Mouse (Mus musculus) embryo, embryonic 11.5 days (tissue): ENCODE results near the gene Adsl.

Experiments
- DNase-seq: peaks from one replicate; pipeline ENCODE4 v3.0.0-alpha.2; 2012; ENCODE audit warnings: low read depth, low spot score

Adsl gene

DNA sequence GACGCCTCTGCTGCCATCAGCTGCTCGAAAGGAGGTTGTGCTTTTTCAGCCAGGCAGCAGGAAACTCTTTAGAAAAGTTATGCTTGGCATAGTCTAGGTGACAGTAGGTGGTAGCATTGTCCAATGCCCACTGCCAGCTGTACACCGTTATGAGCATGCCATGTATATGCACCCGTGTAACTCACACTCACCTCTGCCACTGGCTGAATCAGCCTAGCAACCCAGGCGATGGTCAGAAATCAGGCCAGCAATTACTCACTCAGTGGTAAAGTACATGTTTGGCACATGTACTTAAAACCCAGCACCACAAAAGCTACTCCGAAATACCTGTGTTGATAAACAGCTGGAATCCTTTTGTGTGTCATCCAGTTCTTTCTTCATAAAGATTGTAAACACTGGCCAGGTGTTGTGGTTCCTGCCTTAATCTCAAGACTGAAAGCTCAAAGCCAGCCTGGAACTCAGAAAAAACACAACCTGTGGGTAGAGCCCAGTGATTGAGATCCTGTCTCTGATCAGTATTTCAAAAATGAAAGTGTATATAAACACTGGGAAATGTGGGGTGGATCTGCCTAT, 6.7 kb upstream of the Adsl start:
- DNase-seq = no peak

DNA sequence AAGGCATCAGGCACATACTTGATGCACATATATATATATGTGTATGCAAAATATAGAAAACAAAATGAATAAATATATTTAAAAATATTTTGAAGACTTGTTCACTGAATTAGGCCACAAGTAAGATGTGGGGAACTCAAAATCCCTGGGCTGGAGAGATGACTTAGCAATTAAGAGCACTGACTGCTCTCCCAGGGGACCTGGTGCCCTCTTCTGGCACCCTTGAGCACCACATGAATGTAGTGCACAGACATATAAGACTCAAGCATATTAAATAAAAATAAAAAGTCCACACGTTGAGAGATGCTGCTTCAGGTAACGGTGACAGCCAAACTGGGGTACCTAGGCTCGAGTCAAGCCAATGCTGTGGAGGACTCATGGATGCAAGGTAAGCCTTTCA, 2.4 kb upstream of the Adsl start:
- DNase-seq = no peak

DNA sequence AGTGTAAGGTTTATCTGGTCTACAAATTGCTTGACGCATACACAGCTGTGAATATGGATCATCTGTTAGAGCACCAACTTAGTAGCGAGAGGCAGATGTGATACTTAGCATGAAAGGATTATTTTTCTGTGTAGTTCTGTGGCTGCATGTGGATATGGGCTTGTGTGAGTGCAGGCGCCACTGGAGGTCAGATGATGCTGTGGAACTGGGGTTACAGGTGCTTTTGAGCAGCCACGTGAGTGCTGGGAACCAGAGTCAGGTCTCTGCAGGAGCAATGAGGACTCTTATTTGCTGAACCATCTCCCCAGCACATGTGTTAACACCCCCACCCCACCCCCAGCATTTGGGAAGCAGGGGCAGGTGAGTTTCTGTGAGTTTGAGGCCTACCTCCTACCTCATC, 1.1 kb downstream of the Adsl start:
- no peak for DNase-seq

DNA sequence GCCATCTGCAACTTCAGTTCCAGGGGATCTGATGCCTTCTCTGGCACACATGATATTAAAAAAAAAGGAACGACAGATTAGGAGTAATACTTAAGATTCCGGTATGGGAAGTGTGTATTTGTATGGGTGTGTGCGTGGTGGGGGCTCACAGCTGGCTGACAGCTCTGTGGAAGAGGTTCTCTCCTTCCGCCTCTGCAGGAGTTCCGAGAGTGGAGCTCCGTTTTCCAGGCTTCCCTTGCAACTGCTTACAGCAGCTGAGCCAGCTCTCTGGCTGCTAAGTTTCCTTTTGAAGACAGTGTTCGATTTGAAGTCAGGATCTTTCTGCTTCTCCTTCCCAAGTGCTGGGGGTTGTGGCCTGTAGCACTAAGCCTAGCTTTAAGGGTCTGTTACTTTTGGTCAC, 1.8 kb downstream of the Adsl start:
- no peak for DNase-seq

DNA sequence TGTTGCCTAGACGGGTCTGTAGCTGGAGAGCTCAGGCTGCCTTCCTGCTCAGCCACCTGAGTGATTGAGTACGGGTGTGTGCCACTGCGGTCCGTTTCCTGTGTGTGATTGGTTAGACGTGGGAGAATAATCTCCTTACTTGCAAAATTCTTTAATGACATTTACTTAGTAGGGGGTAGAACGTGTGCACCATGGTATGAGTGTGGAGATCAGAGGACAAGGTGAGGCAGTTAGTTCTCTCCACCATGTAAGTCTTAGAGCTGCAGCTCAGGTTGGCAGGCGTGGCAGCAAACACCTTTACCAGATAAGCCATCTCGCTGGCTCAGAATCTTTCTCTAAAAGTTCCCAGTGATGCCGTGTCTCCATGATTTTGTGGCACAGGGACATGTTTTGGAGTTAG, 5.7 kb downstream of the Adsl start:
- DNase-seq = no peak

DNA sequence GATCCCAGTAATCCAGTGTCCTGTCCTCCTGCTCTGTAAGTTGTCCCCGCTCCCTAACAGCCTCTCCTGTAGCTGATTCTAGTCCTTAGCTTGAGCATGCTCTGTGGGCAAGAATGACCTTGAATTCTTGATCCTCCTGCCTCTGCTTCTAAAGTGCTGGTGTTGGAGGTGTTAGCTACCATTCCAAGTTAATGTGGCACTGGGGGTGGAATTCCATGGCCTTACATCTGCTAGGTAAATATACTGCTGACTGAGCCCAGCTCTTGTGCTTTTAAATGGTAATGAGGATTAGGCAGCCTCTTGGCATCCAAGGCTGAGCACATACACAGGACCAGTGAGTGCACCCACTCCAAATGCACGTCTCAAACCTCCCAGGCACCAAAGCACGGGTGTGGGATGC, 6.6 kb downstream of the Adsl start:
- DNase-seq = no peak

DNA sequence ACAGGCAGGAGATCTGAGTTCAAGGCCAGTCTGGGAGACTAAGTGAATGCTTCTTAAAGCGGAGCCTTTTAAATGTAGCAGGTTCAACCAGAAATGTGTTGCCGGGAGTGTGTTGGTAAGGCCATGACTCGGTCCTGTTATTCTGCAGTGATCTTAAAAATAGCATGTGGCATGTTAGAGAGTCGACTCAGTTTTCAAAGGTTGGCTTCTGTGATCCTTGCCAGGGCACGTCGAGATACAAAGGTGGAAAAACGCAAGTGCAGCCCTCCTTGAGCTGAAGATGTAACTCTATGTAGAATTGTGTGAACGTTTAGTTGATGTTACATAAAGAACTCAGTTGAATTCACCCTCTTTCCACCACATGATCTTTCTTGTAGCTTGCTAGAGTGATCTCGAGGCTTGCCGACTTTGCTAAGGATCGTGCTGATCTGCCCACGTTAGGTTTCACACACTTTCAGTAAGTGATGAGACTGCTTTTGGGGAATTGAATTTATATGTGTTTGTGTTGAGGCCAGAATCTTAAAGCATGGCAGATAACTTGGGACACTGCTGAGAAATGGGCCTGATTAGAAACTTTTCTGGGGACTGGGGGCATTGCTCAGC, 7.6 kb downstream of the Adsl start:
- no peak for DNase-seq

DNA sequence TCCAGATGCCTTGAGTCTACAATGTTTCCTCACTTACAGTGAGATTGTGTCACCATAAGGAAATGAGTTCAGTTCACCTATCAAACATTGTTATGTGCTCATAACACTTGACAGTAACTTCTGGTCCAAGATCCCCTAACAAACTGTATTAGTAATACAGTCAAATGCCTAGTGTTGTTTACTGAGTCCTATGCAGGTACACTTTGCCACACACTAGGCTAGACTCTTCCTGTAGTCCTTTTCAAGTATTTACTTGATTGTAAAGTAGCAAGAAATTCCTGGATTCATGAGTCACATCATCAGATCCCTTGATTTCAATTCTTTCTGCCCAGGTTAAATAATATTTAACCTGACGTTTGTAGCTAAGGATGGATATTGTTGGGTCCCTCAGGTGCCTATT, 21.1 kb downstream of the Adsl start:
- DNase-seq = no peak

DNA sequence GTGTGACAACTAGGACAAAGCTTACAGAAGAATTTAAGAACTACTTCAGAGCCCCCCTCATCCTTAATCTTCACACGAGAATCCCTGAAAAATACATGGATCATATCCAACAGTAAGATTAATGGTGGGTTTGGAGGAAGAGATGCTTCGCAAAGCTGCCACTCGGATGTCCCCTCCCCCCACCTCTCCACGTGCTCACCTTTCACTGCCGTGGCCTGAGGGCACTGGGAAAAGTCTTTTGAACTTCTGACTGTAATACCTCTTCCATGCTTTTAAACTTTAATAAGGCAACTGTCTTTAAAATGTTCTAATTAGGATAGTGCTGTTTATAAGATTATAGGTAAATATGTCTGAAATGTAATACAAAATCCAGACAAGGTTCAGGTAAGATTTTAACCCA, 26.0 kb downstream of the Adsl start:
- DNase-seq = no peak

DNA sequence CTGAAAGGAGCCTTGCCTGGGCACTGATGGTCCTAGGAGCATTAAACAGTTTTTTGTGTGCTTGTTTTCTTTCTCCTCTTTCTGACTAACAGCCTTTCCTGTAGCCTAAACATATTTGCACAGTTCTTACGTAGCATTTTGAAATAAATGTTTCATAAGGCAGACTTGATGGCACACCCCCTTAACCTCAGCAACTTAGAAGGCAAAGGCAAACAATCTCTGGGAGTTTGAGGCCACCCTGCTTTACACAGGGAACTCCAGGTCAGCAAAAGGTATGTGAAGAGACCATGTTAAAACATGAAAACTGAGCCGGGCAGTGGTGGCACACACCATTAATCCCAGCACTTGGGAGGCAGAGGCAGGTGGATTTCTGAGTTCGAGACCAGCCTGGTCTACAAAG, 27.4 kb downstream of the Adsl start:
- DNase-seq = no peak

DNA sequence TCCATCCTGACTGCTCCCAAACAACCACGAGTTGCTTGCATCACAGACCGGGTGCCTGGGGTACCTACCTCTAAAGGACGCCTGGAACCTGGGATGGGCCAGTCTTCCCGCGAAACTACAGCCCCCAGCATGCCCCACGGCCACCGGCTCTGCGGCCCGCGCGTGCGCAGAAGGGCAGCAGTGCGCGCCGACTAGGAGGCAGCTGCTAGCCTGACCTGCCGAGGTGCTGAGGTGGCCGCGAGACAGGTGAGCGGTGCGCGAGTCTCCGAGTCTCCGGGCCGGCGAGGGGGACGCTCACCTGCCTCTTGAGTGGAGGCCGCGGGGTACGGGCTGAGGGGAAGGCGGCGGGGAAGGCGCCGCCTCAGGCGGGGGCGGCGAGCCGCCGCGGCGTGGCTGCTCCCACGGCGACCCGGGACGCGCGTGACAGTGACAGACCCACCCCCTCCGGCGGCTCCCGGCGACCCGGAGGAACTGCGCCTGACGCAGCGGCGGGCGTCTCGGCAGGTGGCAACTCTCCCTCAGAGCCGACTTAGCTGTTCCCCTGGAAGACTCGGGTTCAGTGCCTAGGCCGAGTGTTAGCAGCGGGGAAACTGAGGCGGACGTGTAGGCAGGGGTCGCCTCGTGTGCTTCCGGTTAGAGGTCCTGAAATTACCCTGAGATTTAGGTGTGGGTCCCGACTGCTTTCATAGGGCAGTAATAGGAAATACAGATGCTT, 29.5 kb downstream of the Adsl start, which contains the start of gene Sgsm3:
Gene Sgsm3 (plus strand): TSS at position 146 of the 715 bp plus-strand sequence.
- DNase-seq = peak; percentile 77

DNA sequence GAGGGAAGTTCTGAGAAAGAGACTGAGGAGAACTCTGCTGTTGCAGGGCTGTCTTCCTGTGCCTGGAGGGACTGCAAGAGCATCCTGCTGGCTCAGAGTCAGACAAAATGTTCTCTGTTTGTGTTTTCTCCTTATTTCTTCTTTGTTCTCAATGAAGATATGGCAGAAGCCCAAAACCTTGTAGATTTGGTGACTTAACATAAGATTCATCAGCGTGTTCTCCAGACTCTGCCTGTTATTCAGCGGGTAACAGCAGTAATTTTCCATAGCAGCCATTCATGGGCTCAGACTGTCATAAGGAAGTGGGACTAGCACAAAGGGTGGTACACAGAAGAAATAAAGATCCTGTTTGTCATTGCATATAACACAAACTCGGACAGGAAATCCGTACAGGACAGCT, 31.3 kb downstream of the Adsl start:
- DNase-seq = no peak

DNA sequence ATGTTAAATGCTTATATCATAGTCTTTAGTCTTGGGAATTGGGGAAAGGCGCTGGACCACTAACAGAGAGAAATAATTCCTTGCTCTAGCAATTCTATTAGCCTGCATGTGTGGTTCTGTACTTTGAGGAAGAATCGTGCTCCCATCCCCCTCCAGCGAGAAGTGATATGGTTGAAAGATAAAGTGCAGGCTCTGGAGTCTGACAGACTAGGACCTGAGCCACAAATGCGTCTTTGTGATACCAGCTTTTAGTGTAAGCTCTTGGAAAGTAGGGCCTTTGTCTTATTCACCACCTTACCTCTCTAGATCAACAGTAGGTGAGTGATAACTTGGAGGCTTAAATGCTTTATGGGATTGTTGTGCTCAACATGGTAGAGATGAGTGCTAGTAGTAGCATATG, 32.9 kb downstream of the Adsl start:
- DNase-seq = no peak

DNA sequence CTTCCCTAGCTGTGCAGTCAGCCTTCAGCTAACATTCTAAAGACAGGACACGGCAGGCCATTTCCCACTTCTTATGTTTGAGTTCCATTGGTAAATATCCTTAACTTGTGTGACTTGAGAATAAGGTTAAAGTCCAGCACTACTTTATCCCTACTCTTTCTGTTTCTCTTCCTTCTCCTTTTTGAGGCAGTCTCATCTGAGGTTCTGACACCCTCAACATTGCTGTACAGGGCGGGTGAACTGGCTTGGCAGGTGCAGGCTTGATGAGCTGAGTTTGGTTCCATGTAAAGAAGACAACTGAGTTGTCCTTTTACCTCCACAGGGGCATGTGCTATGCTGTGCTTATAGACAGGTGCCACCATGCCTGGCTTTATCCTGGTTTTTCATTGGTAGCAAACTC, 35.0 kb downstream of the Adsl start:
- DNase-seq = no peak

DNA sequence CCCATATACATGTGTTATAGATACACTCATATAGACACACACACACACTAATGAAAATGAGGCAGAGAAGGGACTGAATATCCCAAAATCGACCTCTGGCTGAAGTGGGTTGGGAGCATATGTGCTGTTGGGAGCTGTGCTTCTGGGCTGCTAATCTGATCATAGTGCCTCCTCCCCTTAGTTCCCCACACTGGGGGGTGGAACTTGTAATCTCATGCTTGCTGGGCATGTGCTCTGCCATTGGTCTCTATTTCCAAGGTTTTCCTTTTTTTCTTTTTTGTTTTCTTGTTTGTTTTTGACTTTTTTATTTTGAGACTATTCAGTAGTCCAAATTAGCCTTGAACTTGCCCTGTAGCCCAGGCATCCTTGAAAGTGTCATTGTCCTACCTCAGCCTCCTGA, 40.0 kb downstream of the Adsl start:
- no peak for DNase-seq

DNA sequence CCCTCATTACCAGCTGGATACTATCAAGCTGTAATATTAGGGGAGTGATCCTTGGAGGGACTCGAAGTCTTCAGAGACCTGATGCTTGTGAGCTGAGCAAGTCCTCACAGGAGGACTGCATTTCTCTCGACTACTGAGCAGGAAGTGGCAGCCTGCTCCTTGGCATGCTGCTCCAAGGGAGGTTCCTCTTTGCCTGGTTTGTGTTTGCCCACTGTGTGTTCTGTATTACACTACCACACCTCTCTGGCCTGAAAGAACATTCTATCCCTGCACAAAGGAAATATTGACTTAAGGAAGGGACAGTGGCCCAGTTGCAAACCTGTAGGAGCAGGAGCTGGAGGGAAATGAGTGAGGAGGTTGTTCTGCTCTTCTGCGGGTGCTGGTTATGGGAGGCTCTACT, 41.4 kb downstream of the Adsl start:
- no peak for DNase-seq

DNA sequence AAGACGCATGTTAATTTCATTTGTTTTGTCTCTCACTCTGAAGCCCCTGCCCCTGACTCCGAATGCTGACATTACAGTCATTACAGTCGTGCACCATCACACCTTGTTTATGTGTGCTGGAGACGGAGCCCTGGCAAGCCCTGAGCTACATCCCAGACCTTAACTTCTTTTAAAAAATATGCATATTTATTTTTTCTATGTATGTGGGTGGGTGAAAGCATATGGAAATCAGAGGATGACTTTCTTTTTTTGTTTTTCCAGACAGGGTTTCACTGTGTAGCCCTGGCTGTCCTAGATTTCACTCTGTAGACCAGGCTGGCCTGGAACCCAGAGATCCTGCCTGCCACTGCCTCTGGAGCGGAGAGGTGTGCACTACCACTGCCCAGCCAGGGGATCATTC, 46.7 kb downstream of the Adsl start:
- DNase-seq = no peak

DNA sequence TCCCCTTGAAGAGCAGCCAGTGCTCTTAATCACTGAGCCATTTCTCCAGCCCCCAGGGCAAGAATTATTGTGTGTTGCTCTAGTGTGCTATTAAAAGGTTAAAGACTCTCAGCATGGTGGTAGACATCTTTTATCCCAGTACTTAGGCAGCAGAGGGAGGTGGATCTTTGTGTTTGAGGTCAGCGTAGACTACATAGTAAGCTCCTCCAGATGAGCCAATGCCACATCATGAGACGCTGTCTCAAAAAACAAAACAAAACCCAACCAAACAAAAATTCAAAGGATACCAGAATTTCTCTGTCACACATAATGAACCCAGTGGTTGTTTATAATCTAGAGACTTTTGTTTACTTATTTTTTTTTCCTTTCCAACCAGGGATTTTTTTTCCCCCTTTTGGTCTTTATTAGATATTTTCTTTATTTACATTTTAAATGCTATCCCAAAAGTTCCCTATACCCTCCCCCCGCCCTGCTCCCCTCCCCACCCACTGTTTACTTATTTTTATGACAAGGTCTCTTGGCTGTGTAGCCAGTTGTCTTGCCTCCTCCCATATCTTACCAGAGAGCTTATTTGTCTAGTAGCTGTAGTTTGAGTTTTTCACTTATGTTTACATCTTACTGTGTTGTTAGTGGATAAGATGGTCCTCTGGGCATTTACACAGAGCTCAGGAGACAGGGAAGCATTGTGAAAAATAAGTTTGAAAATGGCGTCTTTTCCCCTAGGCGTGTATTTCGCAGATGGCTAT, 48.0 kb downstream of the Adsl start:
- DNase-seq = no peak

DNA sequence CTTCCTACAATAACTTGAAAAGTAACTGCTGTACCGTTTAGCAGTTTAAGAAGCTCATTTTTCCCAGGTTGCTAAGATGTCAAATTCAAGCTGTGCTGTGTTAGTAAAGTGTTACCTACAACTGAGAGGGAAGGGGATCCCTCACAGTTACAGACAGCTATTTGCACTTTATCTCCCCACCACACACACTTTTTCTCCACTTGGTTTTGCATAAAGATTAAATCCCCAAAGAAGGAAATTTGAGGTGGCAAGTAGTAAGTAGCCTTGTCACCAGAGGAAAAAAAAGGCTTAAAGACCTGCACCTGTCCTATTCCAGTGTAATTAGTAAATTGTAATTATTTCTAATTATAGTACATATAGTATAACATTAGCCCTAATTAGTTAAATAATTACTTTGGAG, 48.8 kb downstream of the Adsl start:
- DNase-seq = no peak

DNA sequence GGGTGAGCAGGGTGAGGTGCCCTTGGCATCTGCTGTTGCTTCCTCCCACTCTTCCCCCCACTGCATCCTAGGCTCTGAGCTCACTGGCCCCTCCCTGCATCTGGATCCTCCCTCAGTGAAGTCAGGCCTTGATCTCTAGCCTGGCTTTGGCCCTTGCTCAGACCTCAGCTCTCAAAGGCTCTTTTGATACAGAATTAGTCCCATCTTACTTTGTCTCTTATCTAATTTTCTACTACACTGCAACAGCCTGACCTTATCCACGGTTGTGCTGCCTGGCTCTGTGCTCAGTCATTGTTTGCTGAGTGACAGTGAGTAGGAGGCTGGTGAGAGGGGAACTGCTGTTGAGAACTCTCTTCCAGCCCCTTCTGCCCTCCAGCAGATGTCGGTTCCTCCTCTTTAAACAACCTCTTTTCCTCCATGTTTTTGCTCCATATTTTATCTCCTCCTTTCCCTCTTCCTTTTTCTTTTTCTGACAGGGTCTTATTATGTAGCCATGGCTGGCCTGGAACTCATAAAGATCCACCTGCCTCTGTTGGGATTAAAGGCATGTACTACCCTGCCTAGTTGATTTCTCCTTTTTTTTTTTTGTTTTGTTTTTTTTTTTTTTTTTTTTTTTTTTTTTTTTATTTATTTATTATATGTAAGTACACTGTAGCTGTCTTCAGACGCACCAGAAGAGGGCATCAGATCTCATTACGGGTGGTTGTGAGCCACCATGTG, 52.3 kb downstream of the Adsl start:
- DNase-seq = no peak

DNA sequence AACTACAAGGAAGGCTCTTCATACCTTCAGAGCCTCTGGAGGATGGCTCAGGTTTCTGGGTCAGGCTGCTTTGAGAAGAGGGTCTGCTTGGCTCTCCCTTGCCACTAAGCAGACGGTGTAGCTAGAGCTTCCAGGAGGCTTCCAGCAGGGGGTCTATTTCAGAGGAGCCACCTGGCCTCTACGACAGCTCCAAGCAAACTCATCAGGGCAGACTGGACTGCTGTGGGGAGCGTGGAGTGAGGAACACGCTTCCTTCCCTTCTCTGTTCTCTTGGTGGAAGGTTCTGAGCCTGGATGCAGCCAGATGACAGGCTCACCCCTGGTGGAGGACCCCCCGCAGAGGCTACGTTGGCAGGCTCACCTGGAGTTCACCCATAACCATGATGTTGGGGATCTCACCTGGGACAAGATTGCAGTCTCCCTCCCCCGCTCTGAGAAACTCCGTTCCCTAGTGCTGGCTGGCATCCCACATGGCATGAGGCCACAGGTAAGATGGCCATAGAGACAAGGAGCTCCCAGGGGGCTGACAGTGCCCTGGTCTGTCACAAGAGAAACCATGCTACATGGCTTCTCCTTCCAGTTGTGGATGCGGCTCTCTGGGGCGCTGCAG, 57.9 kb downstream of the Adsl start:
- no peak for DNase-seq

DNA sequence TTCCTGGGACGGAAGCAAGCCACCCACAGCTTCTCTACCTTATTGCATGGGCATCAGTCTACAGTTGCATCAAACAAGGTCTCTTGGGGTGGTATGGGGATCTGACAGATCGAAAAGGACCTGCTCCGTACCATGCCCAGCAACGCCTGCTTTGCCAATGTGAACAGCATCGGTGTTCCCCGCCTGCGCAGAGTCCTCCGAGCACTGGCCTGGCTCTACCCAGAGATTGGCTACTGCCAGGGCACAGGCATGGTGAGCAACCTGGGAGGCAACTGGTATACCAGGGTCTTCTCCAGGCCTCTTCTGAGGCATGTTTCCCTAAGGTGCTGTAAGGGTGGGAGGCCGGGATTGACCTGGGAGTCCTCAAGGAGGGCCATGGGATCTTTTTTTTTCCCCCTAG, 59.0 kb downstream of the Adsl start:
- no peak for DNase-seq
